Mouse (Mus musculus) spleen, postnatal 4 days (tissue): Measurements from ENCODE around the gene Nxph3.
"Not testable (repeated sequence)": the region's sequence is repeated elsewhere in the genome, so short reads cannot be mapped to it uniquely, and the experiment has no call there.

ENCODE experiments used
- DNase-seq, 2 experiments: peaks; one replicate each; pipeline ENCODE4 v3.0.0; 2022; ENCODE audit warnings: low spot score in 2 of 2

Nxph3 gene

DNA sequence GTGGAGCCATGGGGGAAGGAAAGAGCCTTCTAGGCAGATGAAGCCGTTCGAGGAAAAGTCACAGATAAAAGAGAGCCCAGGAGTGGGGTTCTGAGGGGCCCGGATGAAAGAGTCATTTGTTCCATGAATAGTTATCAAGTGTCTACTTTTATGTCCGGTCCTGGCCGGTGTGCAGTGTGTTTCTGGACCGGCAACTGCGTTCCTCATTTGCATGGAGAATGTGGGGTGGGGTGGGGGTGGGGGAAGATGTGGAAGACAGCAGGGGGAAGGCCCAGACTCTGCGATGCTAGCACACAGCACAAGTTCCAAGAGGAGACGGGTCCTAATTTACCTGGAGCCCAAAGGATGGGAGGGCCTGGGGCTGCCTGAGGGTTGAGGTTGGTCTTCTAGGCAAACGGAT lies 4.9 kb upstream of the Nxph3 start:
- no peak for DNase-seq

DNA sequence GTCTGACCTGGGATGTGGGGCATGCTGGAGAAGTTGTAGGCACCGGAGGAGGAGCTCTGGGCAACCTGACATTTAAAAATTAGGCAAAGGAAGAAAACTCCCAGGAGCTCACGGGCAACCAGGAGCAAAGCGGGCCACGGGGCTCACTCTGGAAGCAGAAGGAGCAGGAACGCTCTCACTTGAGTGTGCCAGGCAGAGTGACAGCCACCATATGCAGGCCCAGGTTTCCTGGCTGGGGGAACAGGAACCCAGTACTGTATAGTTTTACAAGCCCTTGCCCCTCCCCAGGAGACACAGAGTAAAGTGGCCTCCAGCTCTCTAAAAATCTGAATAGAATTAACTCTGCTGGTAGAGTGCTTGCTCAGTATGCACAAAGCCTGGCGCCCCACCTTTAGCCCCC lies 2.8 kb upstream of the Nxph3 start:
- DNase-seq: no peak

DNA sequence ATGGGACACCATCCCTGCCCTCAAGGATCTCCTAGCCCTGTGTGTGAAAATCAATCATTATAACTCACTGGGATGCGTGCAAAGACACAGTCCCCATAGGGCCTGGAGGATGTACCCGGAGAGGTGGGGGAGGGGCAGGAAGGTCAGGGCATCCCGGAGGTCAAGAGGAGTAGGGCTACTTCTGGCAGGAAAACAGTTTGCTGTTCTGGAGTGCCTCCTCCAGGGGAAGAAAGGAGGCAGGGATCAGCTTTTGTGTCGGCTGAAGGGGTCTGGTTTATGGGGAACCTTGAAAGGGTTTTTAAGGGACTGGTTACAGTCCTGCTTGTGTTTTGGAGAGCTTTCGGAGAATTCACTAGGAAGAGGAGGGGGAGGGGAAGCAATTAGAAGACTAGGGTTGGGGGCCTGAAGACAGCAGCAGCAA lies 2.1 kb upstream of the Nxph3 start:
- DNase-seq: no peak

DNA sequence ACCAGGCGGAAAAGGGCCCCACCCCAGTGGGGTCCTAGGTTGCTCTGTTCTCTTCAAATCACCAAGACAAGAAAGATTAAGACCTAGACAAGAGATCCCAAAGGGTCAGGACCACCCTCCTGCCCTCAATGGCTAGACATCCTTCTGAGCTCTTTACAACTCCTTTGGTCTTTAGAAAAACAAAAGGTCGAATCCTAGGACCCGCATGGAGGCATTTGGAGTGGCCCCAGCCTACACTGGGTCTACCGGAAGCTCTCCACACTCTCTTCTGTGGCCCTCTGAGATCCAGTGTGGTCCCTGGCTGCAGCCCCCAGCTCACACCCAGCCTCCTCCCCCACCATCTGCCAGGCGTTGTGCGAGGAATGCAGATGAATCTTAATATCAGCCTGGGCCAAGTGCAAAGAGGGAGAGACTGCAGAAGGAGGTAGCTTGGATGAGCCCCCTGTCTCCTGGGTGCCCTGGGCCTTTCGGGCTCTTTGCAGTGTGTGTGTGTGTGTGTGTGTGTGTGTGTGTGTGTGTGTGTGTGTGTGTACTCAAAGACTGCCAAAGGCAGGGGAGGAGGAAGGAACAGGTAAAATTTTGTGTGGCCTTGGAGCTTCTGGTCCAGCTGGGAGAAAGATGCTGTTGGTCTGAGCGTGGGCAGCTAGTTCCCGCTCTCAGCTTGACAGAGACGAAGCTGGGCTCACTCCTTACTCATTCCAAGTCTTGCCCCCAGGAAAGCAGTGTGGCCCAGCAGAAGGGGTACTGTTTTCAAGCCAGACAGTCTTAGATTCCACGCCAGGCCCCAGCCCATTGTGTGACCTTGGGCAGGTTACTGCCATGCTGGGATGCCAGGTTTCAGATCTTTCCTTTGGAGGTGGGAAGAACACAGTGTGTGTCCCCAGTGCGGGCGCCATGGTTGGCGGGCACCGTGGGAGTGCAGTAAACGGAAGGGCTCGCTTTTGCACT lies 1.3 kb upstream of the Nxph3 start:
- DNase-seq: no peak

DNA sequence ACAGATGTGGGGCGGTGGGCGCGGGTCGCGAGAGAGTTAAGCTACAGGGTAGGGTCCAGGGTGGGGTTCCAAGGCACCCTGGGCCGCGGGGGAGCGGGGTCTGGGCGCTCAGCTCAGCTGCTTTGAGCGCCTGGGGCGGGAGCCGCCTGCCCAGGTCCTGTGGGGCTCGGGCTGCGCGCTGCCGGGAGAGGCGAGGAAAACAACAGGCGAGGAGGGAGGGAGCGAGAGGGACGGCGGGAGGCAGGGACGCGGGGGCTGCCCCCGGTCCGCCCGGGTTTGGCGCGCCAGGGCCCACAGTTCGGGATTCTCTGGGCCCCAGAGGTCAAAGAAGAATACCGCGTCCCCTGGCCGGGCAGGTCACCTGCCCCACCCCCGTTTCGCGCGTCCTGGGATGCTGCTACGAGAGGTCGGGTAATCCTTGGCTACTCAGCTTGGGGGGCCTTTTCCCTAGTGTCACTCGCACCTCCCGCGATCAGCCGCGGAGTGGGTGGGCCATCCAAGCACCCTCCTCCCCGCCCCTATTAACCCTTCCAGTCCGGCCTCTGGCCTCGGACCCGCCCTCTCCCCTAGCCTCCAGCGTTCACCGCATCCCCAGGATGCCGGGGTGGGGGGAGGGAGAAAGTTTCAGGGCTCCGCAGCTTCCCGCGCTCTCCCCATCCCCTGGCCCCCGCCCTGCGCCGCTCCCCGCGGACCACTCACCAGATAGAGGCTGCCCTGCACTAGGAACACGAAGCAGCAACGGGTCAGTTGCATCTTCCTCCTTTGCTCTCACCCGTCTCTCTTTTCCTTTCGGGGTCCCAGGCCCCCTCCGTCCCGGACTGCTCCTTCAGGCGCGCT lies 691 bp downstream of the Nxph3 start:
- peak in 1 of 2 experiments; percentile 66 for DNase-seq

DNA sequence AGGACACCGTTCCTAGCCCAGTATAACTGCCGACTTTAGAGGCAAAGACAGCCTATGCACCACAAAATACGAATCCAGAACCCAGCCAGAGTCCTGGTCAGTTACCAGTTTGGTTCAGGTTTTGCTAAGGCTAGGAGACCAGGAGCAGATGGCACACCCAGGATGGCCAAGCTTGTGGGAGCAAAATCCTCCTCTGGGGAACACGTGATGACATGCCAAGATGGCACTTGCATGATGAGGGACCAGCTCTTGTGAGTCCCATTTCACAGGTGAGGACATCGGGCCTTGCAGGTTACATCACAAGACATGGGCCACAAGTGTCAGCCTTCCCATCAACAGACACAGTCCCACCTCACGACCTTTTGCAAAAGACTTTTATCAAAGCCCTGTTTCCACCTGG lies 2.0 kb downstream of the Nxph3 start:
- no peak for DNase-seq

DNA sequence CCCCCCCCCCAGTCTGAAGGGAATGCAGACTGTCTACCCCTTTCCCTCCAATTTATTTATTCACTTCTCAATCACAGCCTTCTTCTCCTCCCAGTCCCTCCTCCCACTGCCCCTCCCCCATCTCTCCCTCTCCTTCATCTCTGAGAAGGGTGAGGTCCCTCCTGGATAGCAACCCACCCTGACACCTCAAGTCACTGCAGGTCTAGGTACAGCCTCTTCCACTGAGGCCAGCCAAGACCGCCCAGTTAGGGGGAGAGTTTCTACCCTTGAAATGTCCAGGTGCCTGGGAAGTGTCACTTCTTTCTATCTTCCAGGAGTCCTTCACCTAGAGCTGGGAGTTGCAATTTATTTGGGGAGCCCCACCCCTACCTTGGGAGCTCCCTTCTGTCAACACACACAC lies 2.5 kb downstream of the Nxph3 start:
- DNase-seq: no peak

DNA sequence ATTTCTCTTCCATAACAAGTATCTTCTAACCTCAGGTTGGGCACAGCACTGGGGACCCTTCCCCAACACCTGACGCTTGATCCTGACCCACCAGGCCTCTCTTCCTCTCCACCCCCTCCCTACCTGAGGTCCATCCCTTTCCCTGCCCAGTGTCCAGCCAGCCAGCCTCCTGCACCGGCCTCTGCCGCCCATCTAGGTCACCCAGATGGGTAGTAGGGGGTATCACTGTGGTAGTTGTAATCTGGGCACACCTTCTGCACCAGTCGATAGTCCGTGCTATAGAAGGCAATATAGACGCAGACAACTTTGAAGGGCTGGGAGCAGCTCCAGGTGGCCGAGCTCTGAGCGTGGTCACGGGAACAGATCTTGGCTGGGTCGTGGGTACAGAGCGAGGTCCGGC lies 3.7 kb downstream of the Nxph3 start:
- DNase-seq: no peak

DNA sequence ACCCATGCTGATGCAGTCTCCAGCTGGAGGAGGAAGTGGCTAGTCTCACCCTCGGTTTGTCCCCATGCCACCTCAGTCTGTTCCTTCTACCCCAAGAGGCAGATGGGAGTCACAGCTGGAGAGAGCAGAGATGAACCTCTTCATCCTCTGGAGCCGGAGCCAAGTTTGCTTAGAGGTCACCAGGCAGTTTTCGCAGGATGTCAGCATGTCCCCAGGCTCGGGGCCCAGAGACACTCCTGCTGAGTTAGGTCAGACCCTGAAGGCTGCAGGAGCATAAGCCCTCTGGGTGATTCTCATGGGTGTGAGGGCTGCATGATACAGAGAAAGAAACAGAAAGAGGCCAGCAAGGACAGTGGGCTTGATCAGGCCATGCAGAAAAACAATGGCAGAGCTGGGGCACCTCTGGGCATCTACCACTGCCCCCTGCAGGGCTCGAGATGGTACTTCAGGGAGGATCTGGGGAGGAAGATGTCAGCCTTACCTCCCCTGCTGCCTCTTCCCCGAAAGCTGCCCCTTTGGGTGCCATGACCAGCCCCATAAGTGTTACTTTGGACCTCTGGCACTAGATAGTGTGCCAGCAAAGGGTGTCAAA lies 5.1 kb downstream of the Nxph3 start:
- DNase-seq: no peak

DNA sequence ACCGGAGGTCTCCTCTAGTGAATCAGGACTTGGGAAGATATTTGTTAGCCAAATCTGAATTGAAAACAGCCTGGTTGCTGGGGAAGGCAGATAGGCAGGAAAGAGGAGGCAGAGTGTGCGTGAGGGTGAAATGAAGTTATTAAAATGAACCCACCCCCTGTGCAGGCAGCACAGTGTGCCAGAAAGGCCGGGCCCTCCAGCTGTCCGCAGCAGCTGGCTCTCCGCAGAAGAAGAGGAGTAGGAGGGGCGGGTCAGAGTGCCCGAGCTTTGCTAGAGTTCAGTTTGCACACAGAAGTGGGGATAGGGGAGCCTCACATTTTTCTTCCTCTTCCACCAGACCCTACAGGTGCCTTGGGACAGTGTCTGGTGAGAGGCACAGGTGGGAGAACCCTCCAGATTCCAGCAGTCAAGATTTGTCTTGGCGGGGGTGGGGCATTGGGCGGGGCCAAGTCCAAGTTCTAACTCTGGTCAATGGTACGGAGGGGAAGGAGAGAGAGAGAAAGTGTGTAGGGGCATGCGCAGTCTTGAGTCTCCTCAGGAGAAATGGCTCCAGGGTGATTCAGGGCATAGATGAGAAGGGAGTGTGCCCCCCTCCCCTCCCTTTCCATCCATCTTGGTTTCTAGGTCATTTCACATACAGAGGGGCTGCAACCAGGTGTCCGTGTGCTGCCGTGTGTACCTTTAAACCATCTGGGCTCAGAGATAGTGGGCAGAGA lies 6.0 kb downstream of the Nxph3 start:
- no peak for DNase-seq

DNA sequence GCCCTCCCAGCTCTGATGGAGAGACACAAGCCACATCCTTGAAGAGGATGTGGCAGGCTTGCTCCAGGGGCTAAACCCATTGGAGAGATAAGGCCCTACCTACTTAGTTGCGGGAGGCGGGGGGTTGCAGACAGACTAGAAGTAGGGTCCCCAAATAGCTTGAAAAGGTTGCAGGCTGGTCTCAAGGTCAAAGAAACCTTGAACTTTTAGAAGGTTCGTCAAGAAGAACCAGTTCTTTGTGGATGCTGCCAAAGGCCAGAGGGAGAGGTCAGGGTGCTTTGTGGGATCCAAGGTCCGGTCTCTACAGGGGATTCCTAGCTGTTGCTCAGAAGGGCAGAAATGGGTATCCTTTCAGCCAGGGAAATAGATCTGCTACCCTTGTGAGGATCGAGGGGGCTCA lies 6.6 kb downstream of the Nxph3 start:
- DNase-seq: no peak

DNA sequence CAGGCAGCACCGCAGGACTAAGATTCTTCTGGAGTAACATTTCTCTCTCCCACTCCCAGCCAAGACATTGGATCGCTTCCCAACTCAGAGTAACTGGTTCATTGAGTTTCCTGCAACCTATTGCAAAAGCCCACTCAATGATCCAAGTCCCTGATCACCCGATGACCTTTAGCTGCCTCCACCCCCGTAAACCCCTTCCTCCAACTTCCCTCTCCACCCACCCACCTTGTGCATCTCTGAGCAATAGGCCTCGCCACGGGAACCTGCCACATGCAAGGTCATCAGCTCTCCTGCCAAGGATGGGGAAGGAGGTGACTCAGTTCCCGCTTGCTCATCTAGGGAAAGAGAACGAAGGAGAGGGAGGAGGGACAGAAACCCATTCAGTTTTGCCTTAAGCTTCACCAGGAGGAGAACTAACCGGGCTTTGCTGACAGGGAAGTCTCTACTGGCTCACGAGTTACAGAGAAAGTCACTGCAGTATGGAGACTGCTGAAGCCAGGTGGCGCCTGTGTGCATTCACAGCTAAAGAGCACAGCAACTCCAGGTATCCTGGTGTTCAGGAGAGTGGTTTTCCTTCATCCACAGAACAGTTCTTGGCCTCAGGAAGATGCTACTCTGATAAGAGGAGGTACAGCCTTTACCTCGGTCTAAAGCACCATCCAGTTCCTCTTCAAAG lies 7.2 kb downstream of the Nxph3 start:
- DNase-seq: no peak

DNA sequence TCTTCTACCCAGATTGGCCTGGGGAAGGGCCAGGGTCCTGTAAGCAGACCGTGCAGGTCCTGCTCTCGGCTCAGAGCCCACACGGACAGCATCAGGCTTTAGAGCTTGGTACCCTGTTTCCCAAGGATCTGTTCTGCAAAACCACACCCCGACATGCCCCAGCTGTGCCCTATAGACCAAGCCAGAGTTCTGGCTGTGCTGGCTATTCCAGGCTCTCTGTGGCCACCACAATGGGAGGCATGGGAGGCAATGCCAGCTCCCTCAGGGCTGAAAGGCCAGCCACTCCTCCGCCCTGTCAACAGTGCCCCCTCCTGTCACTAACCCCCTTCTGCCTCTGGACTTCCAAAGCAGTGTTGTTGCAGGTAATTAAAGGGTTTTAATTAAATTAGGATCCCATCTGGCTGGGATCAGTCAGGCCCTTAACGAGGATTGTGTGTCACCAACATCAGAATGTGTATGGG lies 10.1 kb downstream of the Nxph3 start:
- DNase-seq: no peak

DNA sequence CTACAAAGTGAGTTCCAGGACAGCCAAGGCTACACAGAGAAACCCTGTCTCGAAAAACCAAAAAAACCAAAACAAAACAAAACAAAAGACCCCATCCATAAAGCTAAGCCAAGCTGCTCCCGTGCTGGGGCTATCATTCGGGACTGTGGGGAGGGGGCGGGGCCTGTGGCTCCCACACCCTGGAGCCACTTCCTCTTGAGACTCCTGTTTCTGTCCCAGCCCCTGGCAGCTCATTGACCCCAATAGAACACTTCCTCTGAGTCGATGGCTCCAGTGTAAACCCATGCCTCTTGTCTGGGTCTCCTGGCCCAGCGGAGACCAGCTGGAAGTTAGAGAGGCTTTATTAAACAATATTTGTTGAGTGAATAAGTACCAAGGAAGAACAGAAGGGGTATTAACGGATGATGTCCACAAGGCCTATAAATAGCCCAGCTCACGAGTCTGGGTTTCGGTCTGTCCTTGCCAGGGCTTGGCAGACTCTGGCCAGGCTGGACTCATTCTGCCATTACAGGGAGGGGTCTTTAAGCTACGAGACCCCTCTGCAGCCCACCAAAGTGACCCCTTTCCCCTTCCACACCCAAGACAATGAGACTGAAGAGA lies 10.7 kb downstream of the Nxph3 start:
- no peak for DNase-seq

DNA sequence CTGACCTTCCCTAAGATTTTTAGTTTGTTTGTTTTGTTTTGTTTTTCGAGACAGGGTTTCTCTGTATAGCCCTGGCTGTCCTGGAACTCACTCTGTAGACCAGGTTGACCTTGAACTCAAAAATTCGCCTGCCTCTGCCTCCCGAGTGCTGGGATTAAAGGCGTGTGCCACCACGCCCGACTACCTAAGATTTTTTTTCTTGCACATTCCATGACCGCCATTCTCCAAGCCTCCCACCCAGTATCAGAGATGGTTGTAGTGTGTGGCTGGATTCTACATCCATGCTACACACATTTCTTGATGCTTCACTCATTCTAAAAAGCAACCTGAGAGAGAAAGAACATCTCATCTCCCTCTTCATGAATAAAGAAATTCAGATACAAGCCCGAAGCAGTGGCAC lies 12.5 kb downstream of the Nxph3 start:
- not testable (repeated sequence) for DNase-seq

DNA sequence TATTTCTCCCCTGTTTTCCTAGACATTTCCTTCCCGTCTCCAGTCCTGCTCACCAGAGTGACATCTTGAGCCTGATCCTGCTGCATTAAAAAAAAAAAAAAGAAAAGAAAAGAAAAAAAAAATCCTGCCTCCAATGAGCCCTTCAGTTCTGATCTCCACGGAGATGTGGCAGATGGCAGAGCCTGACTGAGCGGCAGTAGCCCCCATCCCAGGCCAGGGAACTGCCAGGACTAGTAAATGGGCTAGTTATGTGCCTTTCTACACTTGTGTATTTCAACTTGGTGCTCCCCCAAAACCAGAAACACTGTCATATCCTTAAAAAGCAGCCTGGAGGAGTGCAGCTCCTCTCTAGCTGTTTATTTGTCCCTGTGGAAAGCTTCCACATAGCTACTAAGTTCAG lies 13.5 kb downstream of the Nxph3 start:
- no peak for DNase-seq

DNA sequence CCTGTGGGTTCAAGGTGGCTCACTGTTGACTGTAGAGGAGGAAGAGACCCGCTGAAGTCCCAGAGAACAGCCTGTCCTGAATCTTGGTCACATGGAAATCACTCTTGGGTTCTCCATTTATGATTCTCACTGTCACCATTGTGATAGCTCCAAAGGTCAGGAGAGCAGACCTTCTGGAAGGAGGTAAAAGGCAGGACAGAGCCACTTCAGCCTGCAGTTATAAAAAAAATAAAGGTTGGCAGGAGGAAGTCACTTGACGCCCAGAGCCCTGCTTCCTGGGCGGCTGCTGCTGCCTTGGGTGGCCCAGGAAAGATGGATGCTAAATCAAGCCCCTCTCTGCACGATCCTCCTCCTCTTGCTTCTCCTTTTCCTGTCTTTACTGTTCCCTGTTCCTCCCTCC lies 14.0 kb downstream of the Nxph3 start:
- no peak for DNase-seq

DNA sequence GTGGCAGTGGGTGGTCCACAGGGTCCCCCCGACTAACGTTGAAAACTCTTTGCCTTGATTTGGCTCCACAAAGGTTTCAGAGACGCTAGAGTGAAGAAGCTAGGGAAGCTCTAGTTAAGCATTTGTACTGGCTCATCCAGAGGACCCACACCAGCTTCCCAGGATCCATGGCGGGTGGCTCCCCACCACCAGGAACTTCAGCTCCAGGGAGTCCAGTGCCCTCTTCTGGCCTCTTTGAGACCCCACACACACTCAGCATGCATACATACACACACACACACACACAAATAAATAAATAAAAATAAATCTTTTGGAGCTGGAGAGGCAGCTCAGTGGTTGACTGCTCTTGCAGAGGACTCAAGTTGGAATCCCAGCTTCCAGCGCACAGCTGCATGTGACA lies 16.4 kb downstream of the Nxph3 start:
- DNase-seq: no peak

DNA sequence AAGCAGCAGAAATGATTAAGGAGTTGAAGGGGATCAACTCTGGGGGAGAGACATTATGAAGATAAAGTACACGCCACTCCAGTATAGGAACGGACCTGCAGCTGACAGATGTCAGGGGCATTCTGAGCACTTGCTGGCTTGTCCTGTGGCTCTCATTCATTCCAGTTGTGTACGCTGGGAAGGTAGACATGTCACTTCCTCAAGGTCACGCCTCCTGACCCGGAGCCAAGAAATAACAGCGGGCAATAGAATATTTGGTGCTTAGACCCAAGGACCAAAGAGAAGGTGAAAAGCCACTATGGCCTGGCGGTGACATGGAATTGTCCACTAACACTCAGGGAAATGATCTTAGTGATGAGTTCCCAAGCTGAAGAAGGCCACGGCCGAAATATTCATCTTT lies 18.5 kb downstream of the Nxph3 start:
- DNase-seq: no peak

DNA sequence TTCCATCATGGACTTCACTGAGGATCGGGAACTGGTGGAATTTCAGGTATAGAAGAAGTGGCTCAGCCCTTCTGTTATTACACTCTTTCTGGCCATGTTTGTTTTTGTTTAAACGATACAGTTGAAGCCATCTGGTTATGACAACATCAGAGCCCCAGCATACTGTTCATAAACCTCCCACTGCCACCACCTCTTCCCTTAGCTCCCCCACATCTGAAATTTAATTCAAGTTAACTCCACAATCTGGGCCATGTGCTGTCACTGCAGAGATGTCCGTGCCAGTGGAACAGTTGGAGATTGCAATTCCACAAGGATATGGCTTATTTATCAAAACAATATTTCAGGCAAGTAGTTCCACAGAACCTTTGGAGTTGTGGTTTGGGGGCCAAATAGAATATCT lies 20.0 kb downstream of the Nxph3 start:
- DNase-seq: no peak

DNA sequence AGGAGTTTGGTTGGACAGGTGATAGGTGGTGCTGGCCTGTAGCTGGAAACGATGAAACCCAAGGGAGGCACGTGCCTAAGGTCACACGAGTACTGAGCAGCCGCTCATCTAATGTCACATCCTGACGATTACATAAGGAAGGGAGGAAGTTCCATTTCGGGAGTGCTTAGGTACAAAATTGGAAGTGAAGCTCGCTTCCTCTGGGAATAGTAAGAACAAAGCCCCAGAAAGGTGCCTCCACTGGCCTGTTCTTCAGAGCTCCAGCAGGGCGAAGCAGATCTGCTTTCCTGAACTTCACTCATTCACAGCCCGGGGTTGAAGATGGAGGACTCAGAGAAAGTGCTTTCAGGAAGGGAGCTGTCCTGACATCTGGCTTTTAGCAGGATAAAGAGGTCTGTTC lies 20.4 kb downstream of the Nxph3 start:
- no peak for DNase-seq
